Mouse (Mus musculus): ENCODE data around the gene Gm10073.

GRCm38 (mm10) chr8:106581344-106582088, 8.3 kb upstream of the Gm10073 start:
- TF ChIP-seq POLR2A (IDR thresholded peaks at IDR 0.05; ENCODE audit: low read depth, low read length) (no peak), BHLHE40 (IDR thresholded peaks at IDR 0.05; ENCODE audit: low read depth, low read length) (no peak), CTCF (conservative IDR thresholded peaks at IDR 0.05 in 1 of 2, IDR thresholded peaks at IDR 0.05 in 1 of 2; ENCODE audit: low read depth in 2 of 2, low read length in 2 of 2) (no peak)
